Mouse (Mus musculus): ENCODE results near the gene Gm20388.

DNA sequence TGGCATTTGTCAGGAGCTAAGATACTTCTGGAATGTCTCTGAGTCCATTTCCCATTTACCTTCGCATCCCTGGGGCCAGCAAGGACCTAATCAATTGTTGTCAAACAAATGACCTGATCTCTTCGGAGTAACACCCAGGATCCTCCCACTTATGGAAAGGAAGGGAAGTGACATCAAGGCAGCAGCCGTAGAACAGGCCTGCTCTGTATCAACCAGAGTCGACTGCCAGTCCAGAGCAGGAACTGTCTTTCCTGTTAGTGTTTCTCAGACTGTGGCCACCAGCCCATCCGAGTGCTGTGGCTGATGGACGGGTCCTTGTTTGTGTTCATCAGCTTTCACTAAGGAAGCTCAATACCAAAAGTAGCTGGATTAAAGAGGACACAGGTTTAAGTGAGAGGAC lies 213.6 kb downstream of the Gm20388 start:
- TF ChIP-seq POLR2A (IDR thresholded peaks at IDR 0.05; ENCODE audit: borderline replicate concordance, control insufficient read depth, low read depth, low read length) (no peak), CTCF (IDR thresholded peaks at IDR 0.05; ENCODE audit: control insufficient read depth, insufficient read depth, low read length) (no peak)

All from bone marrow, adult 2 months (tissue).